Mouse (Mus musculus) hindbrain, embryonic 11.5 days (tissue): ENCODE results near the gene Fam83g. TPM values are rescaled to one million over a fixed set of nuclear protein-coding genes. Genes with fewer than 3 reads are reported as not detected.

ENCODE experiments used
- ATAC-seq: fragments of 200-750 bp; cut with Nextera tagmentation; 2 replicates; pipeline ENCODE4 v1.8.0; 2017; ENCODE audit warnings: mild to moderate bottlenecking, moderate TSS enrichment, moderate library complexity; ENCODE audit not compliant: low FRiP score
- DNase-seq: peaks from one replicate; pipeline ENCODE4 v3.0.0-alpha.2; 2015; ENCODE audit warnings: low spot score
- H3K27ac ChIP-seq: fragments of 300-500 bp; sonication (generic); 2 replicates; pipeline ENCODE4 v1.5.1; 2014; ENCODE audit warnings: mild to moderate bottlenecking, low read depth, low read length
- H3K27me3 ChIP-seq: fragments of 300-500 bp; sonication (generic); 2 replicates; pipeline ENCODE4 v1.6.1; 2014; ENCODE audit warnings: mild to moderate bottlenecking, low read length, moderate library complexity, mixed read lengths; ENCODE audit not compliant: control insufficient read depth, insufficient read depth
- H3K36me3 ChIP-seq: fragments of 300-500 bp; sonication (generic); 2 replicates; pipeline ENCODE4 v1.6.1; 2014; ENCODE audit warnings: mild to moderate bottlenecking, low read length, moderate library complexity, mixed read lengths; ENCODE audit not compliant: control insufficient read depth, insufficient read depth
- H3K4me1 ChIP-seq: fragments of 300-500 bp; sonication (generic); replicated peaks from 2 replicates; pipeline ENCODE4 v1.6.1; 2014; ENCODE audit warnings: low read length, mixed read lengths; ENCODE audit not compliant: control insufficient read depth, insufficient read depth
- H3K4me2 ChIP-seq: fragments of 300-500 bp; sonication (generic); replicated peaks from 2 replicates; pipeline ENCODE4 v1.6.1; 2014; ENCODE audit warnings: mild to moderate bottlenecking, low read depth, low read length
- H3K4me3 ChIP-seq: fragments of 300-500 bp; sonication (generic); 2 replicates; pipeline ENCODE4 v1.5.1; 2014; ENCODE audit warnings: low read depth, low read length
- H3K9ac ChIP-seq: fragments of 300-500 bp; sonication (generic); 2 replicates; pipeline ENCODE4 v1.6.1; 2014; ENCODE audit warnings: low read depth, low read length
- H3K9me3 ChIP-seq: fragments of 300-500 bp; sonication (generic); 2 replicates; pipeline ENCODE4 v1.6.1; 2016; ENCODE audit warnings: low read length; ENCODE audit not compliant: control insufficient read depth
- WGBS: fragments of 180-500 bp; shearing (Covaris S2); extraction: QIAGEN DNeasy Blood & Tissue Kit; methylation state at CpG from one replicate; pipeline ENCODE4 v1.1.7; 2014; 5-methylcytosine and 5-hydroxymethylcytosine counted together
- polyA plus RNA-seq: library from polyadenylated mRNA; unstranded; fragments of >200 nt; fragmentation: Nextera tagmentation; extraction: Ambion mirVana; gene quantifications from 2 replicates; pipeline ENCODE4 v1.2.1, GENCODE M21; 2014

Gene Fam83g
- polyA plus RNA-seq, 1 experiment from 2014 or later = 0.31 TPM

GRCm38 (mm10) chr11:61657432-61657831, 26.5 kb upstream of the Fam83g start:
- Histone ChIP-seq H3K4me3 (no peak overlapping the region), H3K9ac (no peak overlapping the region), H3K9me3 (no peaks in the 10 kb centered on the region), H3K27ac (no peak overlapping the region), H3K36me3 (no peaks in the 10 kb centered on the region), H3K4me2 (no peak overlapping the region), H3K27me3 (no peaks in the 10 kb centered on the region), H3K4me1 (no peaks in the 10 kb centered on the region)
- WGBS = 86% methylated on average over 2 of the region's 2 CpGs
- ATAC-seq = no peak
- DNase-seq = no peak

GRCm38 (mm10) chr11:61658360-61658922, 25.4 kb upstream of the Fam83g start:
- Histone ChIP-seq H3K27me3 (no peaks in the 10 kb centered on the region), H3K4me2 (no peak overlapping the region), H3K36me3 (no peaks in the 10 kb centered on the region), H3K9me3 (no peaks in the 10 kb centered on the region), H3K4me1 (no peaks in the 10 kb centered on the region), H3K27ac (no peak overlapping the region), H3K9ac (no peak overlapping the region), H3K4me3 (no peak overlapping the region)
- ATAC-seq (no peak), DNase-seq (no peak)
- WGBS = 92% methylated on average over 3 of the region's 3 CpGs

- Histone ChIP-seq H3K4me2 (no peak overlapping the region), H3K4me1 (no peaks in the 10 kb centered on the region), H3K9ac (no peak overlapping the region), H3K9me3 (no peaks in the 10 kb centered on the region), H3K27ac (no peak overlapping the region; the same call in 1 of the 2 replicates), H3K36me3 (no peaks in the 10 kb centered on the region), H3K27me3 (no peaks in the 10 kb centered on the region), H3K4me3 (no peak overlapping the region)
- WGBS = 85% methylated on average over 4 of the region's 4 CpGs
- ATAC-seq (no peak), DNase-seq (no peak)
These were observed 24.7 kb upstream of the Fam83g start for GRCm38 (mm10) chr11:61659011-61659858.

GRCm38 (mm10) chr11:61660001-61660400, 23.9 kb upstream of the Fam83g start:
- H3K27ac ChIP-seq = no peak overlapping the region
- no peaks in the 10 kb centered on the region for H3K27me3 ChIP-seq
- H3K36me3 ChIP-seq = no peaks in the 10 kb centered on the region
- ATAC-seq (no peak), DNase-seq (no peak)
- no peak overlapping the region for H3K4me2 ChIP-seq
- no peaks in the 10 kb centered on the region for H3K9me3 ChIP-seq
- H3K4me1 ChIP-seq = no peaks in the 10 kb centered on the region
- no peak overlapping the region for H3K4me3 ChIP-seq
- no peak overlapping the region for H3K9ac ChIP-seq
- WGBS = 84% methylated on average over 8 of the region's 8 CpGs

- ATAC-seq (no peak), DNase-seq (no peak)
- H3K27me3 ChIP-seq = no peaks in the 10 kb centered on the region
- H3K27ac ChIP-seq = no peak overlapping the region
- H3K4me1 ChIP-seq = no peaks in the 10 kb centered on the region
- no peaks in the 10 kb centered on the region for H3K9me3 ChIP-seq
- H3K36me3 ChIP-seq = no peaks in the 10 kb centered on the region
- H3K4me3 ChIP-seq = no peak overlapping the region
- WGBS = 73% methylated on average over 7 of the region's 7 CpGs
- no peak overlapping the region for H3K4me2 ChIP-seq
- H3K9ac ChIP-seq = no peak overlapping the region
These were observed 23.0 kb upstream of the Fam83g start for GRCm38 (mm10) chr11:61660806-61661392.

GRCm38 (mm10) chr11:61662189-61662588, 21.7 kb upstream of the Fam83g start:
- ATAC-seq = no peak
- Histone ChIP-seq H3K9ac (no peak overlapping the region), H3K9me3 (no peaks in the 10 kb centered on the region), H3K4me2 (no peak overlapping the region), H3K4me3 (no peak overlapping the region), H3K27me3 (no peaks in the 10 kb centered on the region), H3K4me1 (no peaks in the 10 kb centered on the region), H3K36me3 (no peaks in the 10 kb centered on the region), H3K27ac (no peak overlapping the region)
- DNase-seq = no peak
- 98% methylated on average over 5 of the region's 5 CpGs for WGBS

GRCm38 (mm10) chr11:61665401-61665800, 18.5 kb upstream of the Fam83g start:
- Histone ChIP-seq H3K36me3 (no peaks in the 10 kb centered on the region), H3K4me1 (no peaks in the 10 kb centered on the region), H3K9me3 (no peaks in the 10 kb centered on the region), H3K27me3 (no peaks in the 10 kb centered on the region), H3K9ac (no peak overlapping the region), H3K4me3 (no peak overlapping the region), H3K4me2 (no peak overlapping the region), H3K27ac (no peak overlapping the region)
- DNase-seq (no peak), ATAC-seq (no peak)
- WGBS = 84% methylated on average over 4 of the region's 4 CpGs

- Histone ChIP-seq H3K36me3 (no peaks in the 10 kb centered on the region), H3K27me3 (no peaks in the 10 kb centered on the region), H3K4me3 (no peak overlapping the region), H3K9ac (no peak overlapping the region), H3K4me1 (no peaks in the 10 kb centered on the region), H3K9me3 (no peaks in the 10 kb centered on the region), H3K27ac (no peak overlapping the region), H3K4me2 (no peak overlapping the region)
- 46% methylated on average over 7 of the region's 7 CpGs for WGBS
- DNase-seq = peak; percentile 61
- ATAC-seq = no peak
These were observed 17.7 kb upstream of the Fam83g start for GRCm38 (mm10) chr11:61665991-61666799.
